Mouse (Mus musculus) cerebellum, adult 9-11 months (tissue): ENCODE data around the gene Arhgdib.

Experiments used
- DNase-seq: peaks from one replicate; pipeline ENCODE4 v3.0.0; 2022

Arhgdib gene

DNA sequence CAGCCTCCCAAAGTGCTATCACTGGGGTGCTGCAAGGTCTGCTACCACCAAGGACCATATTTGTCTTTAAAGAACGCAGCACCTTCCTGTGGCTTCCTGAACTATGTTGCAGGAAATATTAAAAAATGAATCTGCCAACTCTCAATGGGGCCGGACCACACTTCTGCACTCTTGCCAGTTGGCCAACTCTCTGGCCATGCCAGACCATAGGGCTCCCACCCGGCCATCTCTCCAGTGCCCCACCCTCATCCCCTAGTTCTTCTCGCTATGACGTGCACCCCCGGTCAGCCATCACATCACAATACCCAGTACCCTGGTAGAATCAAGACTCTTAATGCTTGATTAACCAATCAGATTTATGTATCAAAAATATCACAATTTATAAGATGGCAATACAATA is 57.7 kb downstream of the Arhgdib start:
- DNase-seq = no peak

DNA sequence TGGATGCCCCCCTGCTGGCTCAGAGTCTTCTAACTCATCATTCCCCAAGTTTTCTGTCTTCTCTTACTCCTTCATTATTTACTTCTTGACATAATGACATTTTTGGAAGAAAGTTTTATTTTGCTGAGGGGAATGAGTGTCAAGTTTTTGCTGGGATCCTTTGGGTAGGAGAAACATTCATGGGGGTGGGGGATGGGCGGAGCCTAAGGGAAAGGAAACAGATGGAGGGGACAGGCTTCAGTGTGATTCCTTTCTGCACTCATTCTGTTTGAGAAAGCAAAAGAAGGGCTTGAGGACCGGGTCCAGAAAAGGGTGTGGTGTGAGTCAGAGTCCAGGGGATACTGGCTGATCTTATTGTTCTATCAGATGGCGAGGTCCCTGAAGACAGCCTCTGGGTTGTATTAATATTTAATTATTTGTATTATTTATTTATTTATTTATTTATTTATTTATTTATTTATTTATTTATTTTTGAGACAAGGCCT is 58.2 kb downstream of the Arhgdib start:
- DNase-seq = no peak

DNA sequence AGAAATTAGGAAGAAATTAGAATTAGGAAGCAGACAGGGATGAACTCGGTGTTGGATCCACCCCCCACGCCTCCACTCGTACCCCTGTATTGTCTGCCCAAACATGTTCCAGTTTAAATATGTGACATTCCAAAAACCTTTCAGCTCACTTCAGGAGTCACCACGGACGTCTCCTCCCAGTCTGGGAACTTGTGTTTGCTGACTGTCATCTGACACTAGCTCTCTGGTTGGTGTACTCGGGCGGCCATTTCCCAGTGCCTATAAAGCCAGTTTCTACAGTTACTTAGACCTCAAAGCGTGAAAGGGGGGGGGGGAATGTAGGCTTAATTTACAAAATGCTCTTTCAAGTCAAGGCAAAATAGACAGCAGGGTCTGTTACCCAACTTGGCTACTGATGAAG is 60.0 kb downstream of the Arhgdib start:
- DNase-seq = no peak

DNA sequence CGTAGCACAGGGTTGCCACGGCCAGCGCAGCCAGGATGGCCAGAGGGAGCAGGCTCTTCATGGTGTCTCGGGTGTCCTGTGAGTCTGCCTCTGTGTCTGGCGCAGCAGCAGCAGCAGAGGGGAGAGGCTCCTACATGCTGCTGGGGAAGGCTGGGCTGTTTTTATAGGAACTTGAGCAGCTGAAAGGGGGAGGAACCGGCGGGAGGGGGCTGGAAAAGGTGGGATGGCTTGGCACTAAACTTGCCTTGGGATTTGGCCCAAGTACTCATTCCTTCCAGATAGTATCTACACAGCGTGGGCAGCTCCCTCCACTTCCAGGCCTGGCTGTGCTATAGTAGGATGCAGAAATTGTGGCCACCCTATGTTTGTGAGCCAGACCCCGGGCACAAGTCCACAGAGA is 66.0 kb downstream of the Arhgdib start, which contains the start of gene Mgp:
Gene Mgp (minus strand): TSS at position 154 of the 400 bp plus-strand sequence.
- no peak for DNase-seq

DNA sequence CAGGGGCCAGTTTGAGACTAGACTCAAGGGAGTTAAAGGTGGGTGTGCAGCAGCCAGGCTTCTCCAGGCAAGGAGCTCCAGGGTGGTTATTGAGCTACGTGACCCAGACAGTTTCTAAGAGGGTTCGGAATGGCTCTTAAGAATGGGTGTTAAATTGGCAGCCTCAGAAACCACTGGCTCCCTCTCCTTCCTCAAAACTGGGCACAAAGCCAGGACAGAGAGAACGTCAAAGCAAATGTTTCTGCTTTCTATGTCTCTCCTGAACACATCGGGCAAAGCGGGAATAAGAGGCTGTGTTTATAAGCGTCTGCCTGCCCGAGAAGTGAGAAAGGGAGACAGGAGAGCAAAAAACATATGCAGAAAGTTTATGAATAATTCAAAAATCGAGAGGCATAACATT is 67.1 kb downstream of the Arhgdib start:
- no peak for DNase-seq
